Mouse (Mus musculus) CD4-positive naive resting alpha-beta T cell, adult 57 days (primary cell): ENCODE measurements around the gene Mbd3l1. TPM values are rescaled to one million over a fixed set of nuclear protein-coding genes. Genes with fewer than 3 reads are reported as not detected.

ENCODE experiments used
- total RNA-seq: library from RNA; stranded (reverse); gene quantifications from one replicate; pipeline ENCODE4 v1.2.4, GENCODE M21; 2023

Mbd3l1 gene
- total RNA-seq: not detected

DNA sequence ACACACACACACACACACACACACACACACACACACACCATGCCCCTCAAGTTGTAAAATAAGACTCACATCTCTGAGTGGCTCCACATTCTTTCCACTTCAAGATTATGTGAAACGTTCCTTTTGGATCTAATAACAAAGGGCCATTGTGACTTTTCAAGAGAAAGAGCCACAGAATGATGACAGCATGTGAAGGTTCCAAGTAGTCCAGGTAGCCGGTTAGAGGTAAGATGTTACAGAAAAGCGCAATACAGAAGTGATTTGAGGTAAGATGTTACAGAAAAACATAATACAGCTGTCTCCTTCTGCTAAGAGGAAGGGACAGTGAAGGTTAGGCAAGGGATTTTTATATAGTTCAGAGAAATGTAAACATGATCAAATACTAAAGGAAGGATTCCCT lies at the start of gene Mbd3l1, which contains the start of gene Zfp558:
Gene Mbd3l1 (plus strand): TSS at position 192 of the 400 bp plus-strand sequence.
Gene Zfp558 (minus strand): TSS at position 101 of the 400 bp plus-strand sequence.

DNA sequence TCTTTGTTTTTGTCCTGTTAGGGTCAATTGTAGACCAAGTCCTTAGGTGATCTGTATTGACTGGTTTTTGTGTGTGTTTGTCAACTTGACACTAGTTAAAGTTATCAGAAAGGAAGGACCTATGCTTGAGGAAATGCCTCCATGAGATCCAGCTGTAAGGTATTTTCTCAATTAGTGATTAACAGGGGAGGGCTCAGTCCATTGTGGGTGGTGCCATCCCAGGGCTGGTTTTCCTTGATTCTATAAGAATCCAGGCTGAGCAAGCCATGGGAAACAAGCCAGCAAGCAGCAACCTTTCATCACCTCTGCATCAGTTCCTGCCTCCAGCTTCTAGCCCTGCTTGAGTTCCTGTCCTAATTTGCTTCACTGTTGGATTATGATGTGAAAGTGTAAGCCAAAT lies 47.8 kb upstream of the Mbd3l1 start, which contains the start of gene Mbd3l2:
Gene Mbd3l2 (plus strand): TSS at position 301 of the 400 bp plus-strand sequence.

Other genes starting within 250 kb of the Mbd3l1 start
- gene Chordc1, start 186.2 kb upstream of the Mbd3l1 start, total RNA-seq: 106 TPM
- not detected for gene Naalad2, start 75.4 kb upstream of the Mbd3l1 start, total RNA-seq
- gene Ubtfl1, start 73.9 kb upstream of the Mbd3l1 start, total RNA-seq: not detected
- gene Mbd3l2, start 47.7 kb upstream of the Mbd3l1 start, total RNA-seq: not detected
- gene Zfp558, start 91 bp upstream of the Mbd3l1 start, total RNA-seq: 3.7 TPM
- gene Muc16, start 196.2 kb downstream of the Mbd3l1 start, total RNA-seq: 2.3 TPM